Mouse (Mus musculus) activated CD4-positive, CD25-positive, alpha-beta regulatory T cell (primary cell): ENCODE data around the gene Rgl3. TPM values are rescaled to one million over a fixed set of nuclear protein-coding genes. Genes with fewer than 3 reads are reported as not detected.

Experiments used
- polyA plus RNA-seq, 2 experiments: library from polyadenylated mRNA; unstranded; fragments of 100-300 nt; shearing (Covaris generic); gene quantifications; one replicate each; pipeline ENCODE4 v1.2.1; 2017

Gene Rgl3
- under 1 TPM in 1 of 2 experiments, not detected in 1; 0.11 TPM for polyA plus RNA-seq

GRCm38 (mm10) chr9:21989230-21990110 is at the start of gene Rgl3:
TSS of gene Rgl3 (minus strand) at chr9:21989446.

DNA sequence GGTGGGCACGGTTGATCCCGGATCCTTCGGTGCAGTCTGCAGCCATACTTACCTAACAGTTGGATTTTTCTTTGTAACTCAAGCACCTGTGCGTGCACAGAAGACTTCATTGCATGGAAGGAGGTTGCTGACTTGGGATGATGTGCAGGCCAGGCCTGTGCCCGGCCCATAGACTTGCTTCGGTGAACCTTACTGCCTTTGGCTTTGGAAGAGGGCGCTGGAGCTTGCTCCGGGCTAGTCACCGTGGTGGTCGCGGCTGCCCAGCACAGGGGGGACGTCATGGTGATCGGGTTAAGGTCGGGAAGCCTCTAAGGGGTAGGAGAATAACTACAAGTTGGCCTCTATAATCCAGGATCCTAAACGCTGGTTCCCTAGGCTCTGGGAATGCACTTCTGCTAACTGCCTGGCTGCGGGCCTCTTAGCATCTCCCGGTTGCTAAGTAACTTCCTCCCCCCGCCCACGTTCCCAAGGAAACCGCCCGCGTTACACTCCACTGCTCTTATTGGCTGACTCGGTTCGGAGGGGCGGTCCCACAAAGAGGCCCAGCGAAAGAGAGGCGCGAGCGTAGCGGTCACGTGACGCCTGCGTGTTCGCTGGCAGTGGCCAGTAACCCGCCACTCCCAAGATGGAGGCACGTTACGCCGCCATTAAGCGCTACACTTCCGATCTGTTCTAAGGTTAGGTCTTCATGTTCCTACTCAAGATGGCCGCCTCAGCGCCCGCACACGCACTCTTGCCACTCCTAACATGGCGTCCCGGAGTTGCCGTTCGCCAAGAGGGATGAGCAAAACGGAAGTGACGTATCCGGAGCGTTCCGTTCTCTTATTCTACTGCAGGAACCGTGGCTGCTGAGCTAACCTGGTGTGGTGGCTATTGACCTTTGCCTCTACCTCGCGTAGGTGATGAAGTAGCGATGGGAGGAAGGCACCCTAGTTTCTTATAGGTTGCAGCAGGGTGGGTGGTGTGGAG is 13.2 kb upstream of the Rgl3 start, which contains the start of the genes Ccdc151 and Prkcsh:
Gene Ccdc151, minus strand, starts transcription at position 441 of the 969 bp plus-strand sequence.
Gene Prkcsh, plus strand, starts transcription at position 613 of the 969 bp plus-strand sequence.

GRCm38 (mm10) chr9:21963417-21963816 is 25.8 kb downstream of the Rgl3 start, which contains the start of gene Epor:
TSS of gene Epor (minus strand) at chr9:21963506.

DNA sequence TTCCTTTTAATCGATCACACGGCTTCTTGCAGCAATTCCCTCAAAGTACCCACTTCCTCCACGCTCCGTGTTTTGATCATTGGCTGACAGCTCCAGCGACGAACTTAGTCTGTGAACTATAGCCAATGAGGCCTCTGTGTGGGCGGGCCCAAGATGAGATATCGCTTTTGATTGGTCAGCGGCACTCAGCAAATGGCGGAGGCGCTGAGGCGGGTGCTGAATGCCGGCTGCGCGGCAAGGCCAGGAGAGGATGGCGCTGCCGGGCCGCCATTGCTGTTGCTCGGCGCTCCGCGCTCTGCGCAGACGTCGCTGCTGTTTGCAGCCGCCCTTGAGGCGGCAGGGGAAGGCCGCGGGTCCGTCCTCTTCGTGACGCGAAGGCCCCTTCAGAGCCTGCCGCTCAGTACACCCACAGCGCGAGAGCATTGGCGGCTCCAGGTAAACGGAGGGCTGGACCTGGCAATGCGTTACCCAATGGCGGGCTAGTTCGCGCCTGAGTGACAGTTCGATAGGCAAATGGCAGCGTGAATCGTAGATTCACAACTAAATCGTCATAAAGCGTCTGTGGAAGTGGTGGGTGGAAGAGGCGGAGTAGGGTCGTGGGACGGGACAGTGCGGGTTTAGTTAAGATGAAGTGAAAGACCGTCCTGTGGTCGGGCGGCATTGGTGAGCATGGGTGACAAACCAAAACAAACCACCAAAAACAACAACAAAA is 33.5 kb downstream of the Rgl3 start, which contains the start of gene Swsap1:
Gene Swsap1, plus strand, starts transcription at position 186 of the 712 bp plus-strand sequence.

GRCm38 (mm10) chr9:21936692-21937570 is 52.3 kb downstream of the Rgl3 start, which contains the start of gene Plppr2:
TSS of gene Plppr2 (plus strand) at chr9:21937033.

GRCm38 (mm10) chr9:21927208-21927753 is 62.0 kb downstream of the Rgl3 start, which contains the start of the genes Ccdc159 and Tmem205:
TSS of gene Ccdc159 (plus strand) at chr9:21927471.
TSS of gene Tmem205 (minus strand) at chr9:21927556.

Other genes with a start within 250 kb of the Rgl3 start
- gene Spc24, start 229.1 kb downstream of the Rgl3 start, polyA plus RNA-seq = 10 to 100 TPM; 16.0 to 19.4 TPM
- not detected for gene Kank2, start 190.7 kb downstream of the Rgl3 start, polyA plus RNA-seq
- gene Angptl8, start 153.9 kb downstream of the Rgl3 start, polyA plus RNA-seq = not detected
- gene Dock6, start 136.8 kb downstream of the Rgl3 start, polyA plus RNA-seq = 1 to 10 TPM in 1 of 2 experiments, under 1 TPM in 1; 0.60 to 1.2 TPM
- 10 to 100 TPM in 1 of 2 experiments, 1 to 10 TPM in 1; 6.1 to 10.7 TPM for gene Rab3d, start 71.3 kb downstream of the Rgl3 start, polyA plus RNA-seq
- gene Ccdc159, start 62.0 kb downstream of the Rgl3 start, polyA plus RNA-seq = under 1 TPM; 0.21 to 0.24 TPM
- 1 to 10 TPM; 1.7 to 4.5 TPM for gene Tmem205, start 61.9 kb downstream of the Rgl3 start, polyA plus RNA-seq
- gene Plppr2, start 52.4 kb downstream of the Rgl3 start, polyA plus RNA-seq = under 1 TPM; 0.09 to 0.27 TPM
- gene Swsap1, start 33.7 kb downstream of the Rgl3 start, polyA plus RNA-seq = 1 to 10 TPM; 7.7 to 9.4 TPM
- 1 to 10 TPM in 1 of 2 experiments, not detected in 1; 2.5 TPM for gene Epor, start 25.9 kb downstream of the Rgl3 start, polyA plus RNA-seq
- under 1 TPM in 1 of 2 experiments, not detected in 1; 0.16 TPM for gene Ccdc151, start 13.2 kb upstream of the Rgl3 start, polyA plus RNA-seq
- 10 to 100 TPM; 75.9 to 94.6 TPM for gene Prkcsh, start 13.4 kb upstream of the Rgl3 start, polyA plus RNA-seq
- not detected for gene Elavl3, start 62.6 kb upstream of the Rgl3 start, polyA plus RNA-seq
- not detected for gene Gm49318, start 81.8 kb upstream of the Rgl3 start, polyA plus RNA-seq
- gene Zfp653, start 81.9 kb upstream of the Rgl3 start, polyA plus RNA-seq = 10 to 100 TPM; 16.4 to 20.2 TPM
- 10 to 100 TPM; 39.4 to 53.9 TPM for gene Ecsit, start 96.0 kb upstream of the Rgl3 start, polyA plus RNA-seq
- gene Cnn1, start 109.8 kb upstream of the Rgl3 start, polyA plus RNA-seq = under 1 TPM in 1 of 2 experiments, not detected in 1; 0.15 TPM
- gene Elof1, start 127.7 kb upstream of the Rgl3 start, polyA plus RNA-seq = 100 to 1,000 TPM in 1 of 2 experiments, 10 to 100 TPM in 1; 78.2 to 107 TPM
- gene Acp5, start 146.3 kb upstream of the Rgl3 start, polyA plus RNA-seq = 100 to 1,000 TPM; 159 to 391 TPM
- 10 to 100 TPM; 42.8 to 60.2 TPM for gene Pigyl, start 167.4 kb upstream of the Rgl3 start, polyA plus RNA-seq
- not detected for gene Zfp872, start 198.6 kb upstream of the Rgl3 start, polyA plus RNA-seq
- 10 to 100 TPM; 36.6 to 43.6 TPM for gene Zfp809, start 236.3 kb upstream of the Rgl3 start, polyA plus RNA-seq